Mouse (Mus musculus): ENCODE data around the gene Mecom.

Mecom gene

DNA sequence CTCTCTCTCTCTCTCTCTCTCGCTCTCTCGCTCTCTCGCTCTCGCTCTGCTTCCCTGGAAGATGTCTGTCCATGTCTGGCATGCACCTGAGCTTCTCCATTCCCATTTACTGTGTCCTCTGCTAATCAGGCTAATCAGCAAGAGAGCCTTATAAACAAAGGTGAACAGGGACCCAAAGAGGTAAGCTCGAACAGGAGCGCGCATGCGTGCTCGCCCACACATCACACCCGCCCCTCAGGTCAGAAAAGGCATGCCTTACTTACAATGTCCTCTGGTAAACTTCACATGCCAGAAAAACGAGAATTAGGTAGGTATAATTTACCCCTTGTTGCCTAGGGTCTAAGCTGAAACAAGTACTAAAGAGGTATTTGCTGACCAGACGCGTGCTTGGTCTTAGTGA lies 527.8 kb downstream of the Mecom start:
- no peak for DNase-seq (ENCODE audit: low read depth, low spot score)

- no peak for DNase-seq (ENCODE audit: low read depth, low spot score)
Measured at GRCm38 (mm10) chr3:30019411-30019810, 528.4 kb downstream of the Mecom start.

DNA sequence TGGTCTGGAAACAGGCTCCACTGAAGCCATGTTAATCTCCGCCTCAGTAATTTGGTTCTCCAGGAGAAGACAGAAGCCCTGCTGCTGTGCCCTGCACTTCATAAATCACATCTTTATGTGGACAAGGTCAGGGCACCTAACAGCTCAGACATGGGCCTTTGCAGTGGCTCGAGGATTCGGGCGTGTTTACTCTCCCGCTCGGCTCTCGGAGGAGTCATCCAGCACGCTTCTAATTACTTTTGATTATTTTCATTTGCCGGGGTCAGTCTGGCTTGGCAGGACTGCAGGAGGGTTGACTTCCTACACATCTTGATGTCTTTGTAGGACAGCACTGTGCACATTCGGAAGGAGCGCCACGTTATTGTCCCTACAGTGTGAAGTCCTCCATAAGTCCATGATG lies 529.6 kb downstream of the Mecom start:
- no peak for DNase-seq (ENCODE audit: low read depth, low spot score)

GRCm38 (mm10) chr3:30016766-30017165 lies 531.0 kb downstream of the Mecom start:
- DNase-seq (ENCODE audit: low read depth, low spot score), result no peak

DNA sequence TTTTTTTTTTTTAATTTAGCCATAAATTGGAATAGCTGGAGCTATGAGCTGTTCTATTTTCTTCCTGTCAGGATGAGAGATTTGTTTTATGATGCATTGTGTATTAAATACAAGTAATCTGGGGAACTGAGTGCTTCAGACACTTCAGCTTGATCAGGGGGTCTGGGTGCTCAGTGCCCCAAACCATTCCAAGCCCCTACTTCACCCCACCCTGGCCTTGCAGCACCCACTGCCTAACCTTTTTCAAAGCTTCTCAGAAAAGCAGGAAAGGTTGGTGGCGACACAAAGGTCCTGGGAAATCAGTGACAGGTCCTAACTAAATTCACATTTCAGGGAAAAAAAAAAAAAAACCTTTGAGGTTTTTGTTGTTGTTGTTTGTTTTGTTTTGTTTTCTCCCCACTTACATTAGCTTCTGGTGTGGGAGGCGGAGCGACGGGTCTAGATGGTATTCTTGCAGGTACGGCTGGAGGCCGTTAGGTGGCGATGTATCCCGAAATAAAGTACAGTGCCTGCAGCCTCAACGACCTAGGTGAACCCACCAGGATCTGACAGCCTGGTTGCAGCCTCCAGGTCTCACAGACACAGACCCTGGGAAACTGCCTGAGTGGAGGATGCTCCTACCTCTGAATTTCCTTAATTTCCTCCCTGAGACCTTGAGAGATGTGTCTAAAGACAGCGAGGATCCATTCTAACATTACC lies 532.7 kb downstream of the Mecom start:
- DNase-seq (ENCODE audit: low read depth, low spot score), result peak; percentile 2

DNA sequence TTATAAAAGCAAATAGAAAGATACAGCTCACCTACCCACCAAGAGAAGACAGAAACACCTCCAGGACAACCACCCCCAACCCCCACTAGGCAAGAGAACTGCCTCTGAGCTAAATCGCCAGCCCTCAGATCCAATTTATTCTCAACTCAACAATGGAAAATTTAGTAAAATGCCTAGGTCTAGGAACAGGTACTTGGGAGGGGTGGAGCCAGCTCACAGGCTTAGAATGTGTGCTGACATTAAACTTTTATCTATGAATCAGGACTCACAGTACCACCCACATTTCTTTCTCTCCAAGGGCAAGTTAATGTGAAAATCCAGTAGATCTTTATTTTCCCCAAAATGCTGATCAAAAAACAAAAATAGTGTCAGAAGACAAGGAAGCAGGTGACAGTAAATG lies 533.5 kb downstream of the Mecom start:
- no peak for DNase-seq (ENCODE audit: low read depth, low spot score)

- DNase-seq (ENCODE audit: low read depth, low spot score), result no peak
Measured at GRCm38 (mm10) chr3:30013416-30013815, 534.4 kb downstream of the Mecom start.

DNA sequence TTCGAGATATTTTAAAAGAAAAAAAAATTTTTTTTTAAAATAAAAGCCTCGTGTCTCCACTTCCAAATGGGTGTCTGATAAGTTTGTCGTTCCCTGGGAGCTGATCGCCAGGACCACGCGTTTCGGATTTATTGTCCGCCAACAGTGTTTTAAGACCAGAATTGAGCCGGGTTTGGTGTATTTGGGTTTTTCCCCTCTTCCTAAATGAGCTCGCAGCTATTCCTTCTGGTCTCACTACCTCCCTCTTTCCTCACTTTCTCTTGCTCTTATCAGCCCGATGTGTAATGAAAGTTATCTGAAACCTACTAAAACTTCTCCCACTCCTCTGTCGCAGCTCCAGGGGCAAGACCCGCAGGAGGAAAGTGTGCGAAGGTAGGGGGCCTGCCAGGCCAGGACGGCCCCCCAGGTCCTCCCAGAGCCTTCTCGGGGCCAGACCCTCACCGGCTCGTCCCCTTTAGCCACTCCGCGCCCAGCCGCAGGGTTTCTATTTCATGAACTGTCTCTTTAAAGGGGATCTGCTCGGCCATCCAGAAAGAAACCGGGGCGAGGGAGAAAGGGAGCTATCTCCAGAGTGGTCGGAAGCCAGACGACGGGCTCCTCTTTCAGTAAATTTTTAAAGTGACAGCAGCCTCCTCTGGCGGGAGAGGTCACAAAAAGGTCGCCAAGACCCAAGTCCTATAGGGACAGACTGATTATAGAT lies 535.0 kb downstream of the Mecom start:
- no peak for DNase-seq (ENCODE audit: low read depth, low spot score)

GRCm38 (mm10) chr3:30012150-30012549 lies 535.7 kb downstream of the Mecom start:
- no peak for DNase-seq (ENCODE audit: low read depth, low spot score)

DNA sequence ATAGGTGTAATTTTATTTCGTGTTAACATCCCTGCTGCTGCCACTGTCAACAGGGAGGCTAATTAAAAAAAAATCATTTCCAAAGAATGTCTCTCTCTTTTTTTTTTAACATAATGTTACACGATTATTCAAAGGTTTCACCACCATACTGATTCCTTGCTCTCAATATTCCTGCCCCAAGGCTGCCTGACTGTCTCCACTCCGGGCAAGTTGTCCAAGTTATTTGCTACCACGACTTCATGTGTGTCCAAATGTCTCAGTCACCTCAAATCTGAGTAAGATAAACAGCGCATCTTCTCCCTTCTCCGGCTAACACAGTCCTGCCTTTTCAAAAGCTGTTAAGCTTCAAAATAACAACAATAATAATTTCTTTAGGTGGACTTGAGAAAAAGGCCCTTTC lies 536.1 kb downstream of the Mecom start:
- DNase-seq (ENCODE audit: low read depth, low spot score), result no peak

GRCm38 (mm10) chr3:30010889-30011288 lies 536.9 kb downstream of the Mecom start:
- no peak for DNase-seq (ENCODE audit: low read depth, low spot score)

DNA sequence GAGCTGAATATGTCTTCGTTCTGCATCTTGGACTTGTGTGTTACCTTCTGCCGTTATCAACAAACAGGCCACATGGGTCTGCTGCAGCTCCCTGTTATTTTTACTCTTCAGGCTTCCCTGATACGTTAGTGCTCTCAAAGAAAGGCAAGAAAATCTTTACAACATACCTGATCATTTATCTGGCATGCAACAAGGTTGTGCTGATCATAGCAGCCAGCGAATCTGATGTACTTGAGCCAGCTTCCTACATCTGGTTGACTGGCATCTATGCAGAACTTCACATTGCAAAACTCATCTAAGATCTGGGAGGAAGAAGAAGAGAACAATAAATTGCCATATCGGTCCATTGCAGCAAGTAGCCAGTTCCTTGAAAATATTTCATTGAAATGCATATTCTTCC lies 538.2 kb downstream of the Mecom start:
- DNase-seq (ENCODE audit: low read depth, low spot score), result no peak

GRCm38 (mm10) chr3:30004888-30005405 lies 542.9 kb downstream of the Mecom start:
- DNase-seq (ENCODE audit: low read depth, low spot score), result no peak

- no peak for DNase-seq (ENCODE audit: low read depth, low spot score)
Measured at GRCm38 (mm10) chr3:30000260-30000659, 547.5 kb downstream of the Mecom start.

GRCm38 (mm10) chr3:29999035-29999434 lies 548.8 kb downstream of the Mecom start:
- no peak for DNase-seq (ENCODE audit: low read depth, low spot score)

GRCm38 (mm10) chr3:29997068-29997467 lies 550.7 kb downstream of the Mecom start:
- DNase-seq (ENCODE audit: low read depth, low spot score), result no peak

- no peak for DNase-seq (ENCODE audit: low read depth, low spot score)
Measured at GRCm38 (mm10) chr3:29993346-29993745, 554.5 kb downstream of the Mecom start.

DNA sequence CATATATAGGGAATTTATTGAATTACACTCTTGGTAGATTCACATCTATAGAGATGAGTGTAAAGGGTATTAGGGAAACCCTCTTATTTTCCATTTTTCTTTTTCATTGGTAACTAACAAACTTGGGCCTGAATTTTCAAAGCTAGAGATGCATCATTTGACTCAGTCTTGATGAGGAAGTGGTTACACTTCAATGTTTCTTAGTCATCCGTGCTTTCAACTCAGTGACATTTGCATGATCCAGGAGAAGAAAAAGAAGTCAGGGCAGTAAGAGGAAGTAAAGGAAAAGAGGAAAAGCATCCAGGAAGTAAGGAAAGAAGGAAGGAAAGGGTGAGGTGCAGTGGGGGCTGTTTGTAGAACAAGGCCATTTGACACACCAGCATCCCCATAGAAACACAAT lies 556.3 kb downstream of the Mecom start:
- no peak for DNase-seq (ENCODE audit: low read depth, low spot score)

GRCm38 (mm10) chr3:29984431-29984830 lies 563.4 kb downstream of the Mecom start:
- no peak for DNase-seq (ENCODE audit: low read depth, low spot score)

DNA sequence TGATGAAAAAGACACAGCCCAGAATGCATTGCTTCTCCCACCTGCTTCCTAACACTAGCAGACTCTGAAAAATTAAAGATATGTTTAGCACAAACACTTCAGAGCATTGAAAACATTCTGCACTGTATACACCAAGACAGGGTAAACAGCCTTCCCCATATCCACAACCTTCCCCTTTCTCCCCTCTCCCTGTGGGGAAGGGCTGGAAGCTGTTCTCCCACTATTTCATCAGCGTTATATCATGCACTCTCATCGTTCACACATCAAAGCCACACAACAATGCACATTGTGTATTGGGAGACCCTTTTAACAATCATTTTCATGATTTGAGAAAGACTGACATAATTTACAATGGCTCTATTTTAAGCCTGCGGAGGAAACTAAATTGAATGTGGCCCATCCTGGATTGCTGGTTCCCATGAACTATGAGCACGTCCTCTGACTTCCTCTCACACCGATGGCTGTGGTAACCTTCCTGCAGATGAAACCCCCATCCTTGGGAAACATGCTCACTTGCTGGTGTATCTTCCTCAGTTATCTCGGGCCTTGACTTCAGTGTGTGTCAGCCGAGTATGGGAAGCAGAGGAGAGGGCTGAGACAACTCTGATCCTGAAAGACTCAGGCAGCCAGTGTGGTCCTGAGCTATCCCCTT lies 566.4 kb downstream of the Mecom start:
- no peak for DNase-seq (ENCODE audit: low read depth, low spot score)

GRCm38 (mm10) chr3:29980531-29980930 lies 567.3 kb downstream of the Mecom start:
- no peak for DNase-seq (ENCODE audit: low read depth, low spot score)

DNA sequence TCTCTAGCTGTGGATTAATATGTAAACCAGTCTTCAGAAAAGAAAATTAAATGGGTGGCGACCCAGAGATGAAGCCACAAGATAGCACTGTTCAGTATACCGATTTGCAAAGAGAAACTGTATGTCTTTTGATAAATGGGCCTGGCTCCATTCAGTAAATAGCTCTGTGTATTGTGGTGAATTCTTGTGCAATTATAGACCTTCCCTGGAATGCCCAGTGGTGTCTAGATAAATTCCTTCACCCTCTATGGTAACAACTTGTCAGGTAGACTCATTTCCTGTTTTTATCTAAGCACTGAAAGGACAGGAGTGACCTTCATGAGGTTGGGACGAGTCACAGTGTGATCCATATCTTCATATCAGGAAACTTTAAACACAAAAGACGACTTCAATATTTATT lies 571.2 kb downstream of the Mecom start:
- no peak for DNase-seq (ENCODE audit: low read depth, low spot score)
